Mouse (Mus musculus) thymus, adult 18-20 months (tissue): ENCODE measurements around the gene Tbc1d32.
A peak's percentile ranks its signal among the peaks of the same experiment; 100 is the strongest.

Experiments
- DNase-seq, 2 experiments: peaks; one replicate each; pipeline ENCODE4 v3.0.0; 2022; ENCODE audit warnings: mixed read lengths in 2 of 2

The Tbc1d32 gene

GRCm38 (mm10) chr10:56106333-56106995 is 122.0 kb downstream of the Tbc1d32 start, which contains the start of gene Msl3l2:
Gene Msl3l2, plus strand, starts transcription at chr10:56106917.
- peak; percentile 75 to 85 for DNase-seq

- DNase-seq, result no peak
These were observed 128.7 kb downstream of the Tbc1d32 start for GRCm38 (mm10) chr10:56099641-56100310.

- DNase-seq, result no peak
These were observed 129.4 kb downstream of the Tbc1d32 start for GRCm38 (mm10) chr10:56099126-56099525.

- DNase-seq, result no peak
These were observed 131.7 kb downstream of the Tbc1d32 start for GRCm38 (mm10) chr10:56096757-56097156.

- DNase-seq, result no peak
These were observed 133.9 kb downstream of the Tbc1d32 start for GRCm38 (mm10) chr10:56094586-56094985.

GRCm38 (mm10) chr10:56089714-56090113 is 138.8 kb downstream of the Tbc1d32 start:
- no peak for DNase-seq

- DNase-seq, result no peak
These were observed 165.7 kb downstream of the Tbc1d32 start for GRCm38 (mm10) chr10:56062746-56063145.

- DNase-seq, result no peak
These were observed 167.2 kb downstream of the Tbc1d32 start for GRCm38 (mm10) chr10:56061238-56061830.

GRCm38 (mm10) chr10:56058979-56059422 is 169.5 kb downstream of the Tbc1d32 start:
- no peak for DNase-seq

- no peak for DNase-seq
These were observed 203.1 kb downstream of the Tbc1d32 start for GRCm38 (mm10) chr10:56025400-56025799.

GRCm38 (mm10) chr10:56024579-56024978 is 203.9 kb downstream of the Tbc1d32 start:
- DNase-seq, result no peak

GRCm38 (mm10) chr10:55979898-55980521 is 248.5 kb downstream of the Tbc1d32 start:
- DNase-seq, result no peak

GRCm38 (mm10) chr10:55978001-55978400 is 250.5 kb downstream of the Tbc1d32 start:
- no peak for DNase-seq
